Mouse (Mus musculus): Measurements from ENCODE around the gene Btbd35f29. TPM values are rescaled to one million over a fixed set of nuclear protein-coding genes. Genes with fewer than 3 reads are reported as not detected.

Gene Btbd35f29
- polyA plus RNA-seq, 1 experiment from 2014 or later = not detected

Other genes with a start within 250 kb of the Btbd35f29 start
- not detected in 2 replicates for gene Spin2f, start 136.2 kb downstream of the Btbd35f29 start, polyA plus RNA-seq (2014; fragmentation: Nextera tagmentation; extraction: Ambion mirVana)
- not detected in 2 replicates for gene Btbd35f26, start 218.8 kb downstream of the Btbd35f29 start, polyA plus RNA-seq (2014; fragmentation: Nextera tagmentation; extraction: Ambion mirVana)

All from kidney, embryonic 14.5 days (tissue).